Mouse (Mus musculus): ENCODE data around the gene Commd2.

DNA sequence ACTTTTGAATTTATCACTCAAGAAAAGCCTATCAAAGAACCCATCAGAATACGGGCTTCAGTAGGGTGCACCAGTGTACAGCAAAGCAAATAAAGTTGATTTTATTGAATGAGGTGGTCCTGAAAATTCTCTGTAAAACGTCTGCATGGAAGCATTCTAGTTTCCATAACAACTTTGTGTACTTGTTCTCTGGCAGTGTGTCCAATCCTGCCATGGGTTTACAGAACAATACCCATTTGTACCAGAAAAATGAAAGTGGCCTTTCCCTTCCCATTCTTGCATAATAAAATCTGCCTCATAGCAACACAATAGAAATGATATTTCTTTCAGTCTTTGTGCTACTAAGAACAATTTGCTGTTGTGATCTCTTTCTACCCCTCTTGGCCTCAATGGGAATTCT, 41.2 kb upstream of the Commd2 start, which contains the start of gene Ankub1:
- TF ChIP-seq POLR2A (IDR thresholded peaks at IDR 0.05; ENCODE audit: control insufficient read depth, low read depth, low read length) (no peak), CTCF (IDR thresholded peaks at IDR 0.05; ENCODE audit: control insufficient read depth, insufficient read depth, insufficient replicate concordance, low read depth, low read length) (no peak)

All from testis, adult 2 months (tissue).